In genomic region chr3:96497451-96498028, GRCm38 (mm10) we compare ENCODE assay signal across 8 mouse cellular contexts. TPM values are rescaled to one million over a fixed set of nuclear protein-coding genes. Genes with fewer than 3 reads are reported as not detected.
DNase-seq lines count a peak whose midpoint lies in the region; ATAC-seq and TF ChIP-seq lines count a peak whose summit lies in the region.

No protein-coding gene starts in this region.

- ATAC-seq in embryonic facial prominence, embryonic 11.5 days (replicated peaks; ENCODE audit: insufficient number of reproducible peaks, low FRiP score, low TSS enrichment, low read depth): peak; percentile 50; the same call in 1 of the 2 replicates
- ATAC-seq in limb, embryonic 12.5 days (ENCODE audit: insufficient number of reproducible peaks, insufficient read depth, low FRiP score, low TSS enrichment, low read depth): no peak
- ATAC-seq in midbrain, embryonic 14.5 days (ENCODE audit: low FRiP score, low TSS enrichment): 0 out of 2 replicates have a peak, but pooled peaks have one; percentile 22

- peak; percentile 57 to 70 for DNase-seq in urinary bladder, adult 18-20 months (ENCODE audit: low spot score in 2 of 2)
- no peak for DNase-seq in urinary bladder, postnatal 10 days (ENCODE audit: low spot score)
- DNase-seq in embryonic facial prominence, embryonic 11.5 days (ENCODE audit: low spot score): peak; percentile 87
- DNase-seq in heart, adult 18-20 months: peak; percentile 83 to 90
- DNase-seq in kidney, adult 2 months: peak; percentile 87
- DNase-seq in midbrain, embryonic 14.5 days: peak; percentile 85
- peak; percentile 74 to 85 for DNase-seq in spleen, postnatal 10 days (ENCODE audit: low spot score in 2 of 2)

- TF ChIP-seq CTCF in kidney, adult 2 months (conservative IDR thresholded peaks at IDR 0.05; ENCODE audit: insufficient read depth, insufficient read length, low read depth, low read length): peak; percentile 58

- no peak overlapping the region for H3K27ac ChIP-seq in embryonic facial prominence, embryonic 11.5 days (replicated peaks; ENCODE audit: low read depth, low read length)
- peak overlapping the region; percentile 19; the same call in 1 of the 2 replicates for H3K27ac ChIP-seq in kidney, adult 2 months (ENCODE audit: insufficient read depth, low read depth, low read length)
- H3K27ac ChIP-seq in limb, embryonic 12.5 days: no peak overlapping the region
- H3K27ac ChIP-seq in midbrain, embryonic 14.5 days (replicated peaks; ENCODE audit: low read depth, low read length): no peak overlapping the region

- H3K4me3 ChIP-seq in embryonic facial prominence, embryonic 11.5 days (ENCODE audit: low read depth, low read length): peak overlapping the region; percentile 52
- H3K4me3 ChIP-seq in kidney, adult 2 months (ENCODE audit: insufficient read depth, low read depth, low read length): peak overlapping the region; percentile 61
- peak overlapping the region; percentile 46 for H3K4me3 ChIP-seq in limb, embryonic 12.5 days (replicated peaks)
- H3K4me3 ChIP-seq in midbrain, embryonic 14.5 days (replicated peaks; ENCODE audit: low read depth, low read length): peak overlapping the region; percentile 41

- no peaks in the 10 kb centered on the region for H3K9me3 ChIP-seq in embryonic facial prominence, embryonic 11.5 days (replicated peaks; ENCODE audit: control insufficient read depth, low read length)
- H3K9me3 ChIP-seq in limb, embryonic 12.5 days: no peaks in the 10 kb centered on the region
- no peaks in the 10 kb centered on the region for H3K9me3 ChIP-seq in midbrain, embryonic 14.5 days (ENCODE audit: control insufficient read depth, low read length)

- H3K36me3 ChIP-seq in embryonic facial prominence, embryonic 11.5 days (replicated peaks; ENCODE audit: control insufficient read depth, insufficient read depth, low read depth, low read length): no peaks in the 10 kb centered on the region
- H3K36me3 ChIP-seq in kidney, adult 2 months (ENCODE audit: control insufficient read depth, insufficient read depth, low read length): no peaks in the 10 kb centered on the region
- H3K36me3 ChIP-seq in limb, embryonic 12.5 days: no peaks in the 10 kb centered on the region
- no peaks in the 10 kb centered on the region for H3K36me3 ChIP-seq in midbrain, embryonic 14.5 days (ENCODE audit: control insufficient read depth, insufficient read depth, low read length)

- H3K9ac ChIP-seq in embryonic facial prominence, embryonic 11.5 days (replicated peaks; ENCODE audit: low read length): peak overlapping the region; percentile 35
- peak overlapping the region; percentile 46; the same call in 1 of the 2 replicates for H3K9ac ChIP-seq in limb, embryonic 12.5 days (replicated peaks)
- no peak overlapping the region for H3K9ac ChIP-seq in midbrain, embryonic 14.5 days (replicated peaks; ENCODE audit: low read length)

- 0% methylated on average over 19 of the region's 19 CpGs for WGBS in embryonic facial prominence, embryonic 11.5 days
- whole genome bisulfite sequencing in kidney, adult 2 months: 2% methylated on average over 19 of the region's 19 CpGs
- WGBS in limb, embryonic 12.5 days: under 1% methylated on average over 19 of the region's 19 CpGs
- WGBS in midbrain, embryonic 14.5 days: under 1% methylated on average over 19 of the region's 19 CpGs

- no peaks in the 10 kb centered on the region for H3K27me3 ChIP-seq in embryonic facial prominence, embryonic 11.5 days (ENCODE audit: control insufficient read depth, insufficient read depth, low read length)
- no peaks in the 10 kb centered on the region for H3K27me3 ChIP-seq in kidney, adult 2 months (replicated peaks; ENCODE audit: control insufficient read depth, insufficient read depth, low read length)
- no peaks in the 10 kb centered on the region for H3K27me3 ChIP-seq in limb, embryonic 12.5 days
- H3K27me3 ChIP-seq in midbrain, embryonic 14.5 days (ENCODE audit: control insufficient read depth, insufficient read depth, low read length): no peaks in the 10 kb centered on the region

- H3K4me2 ChIP-seq in embryonic facial prominence, embryonic 11.5 days (ENCODE audit: low read depth, low read length): peak overlapping the region; percentile 85
- H3K4me2 ChIP-seq in limb, embryonic 12.5 days: peak overlapping the region; percentile 70
- H3K4me2 ChIP-seq in midbrain, embryonic 14.5 days (ENCODE audit: low read length): peak overlapping the region; percentile 65

- no peaks in the 10 kb centered on the region for H3K4me1 ChIP-seq in embryonic facial prominence, embryonic 11.5 days (ENCODE audit: control insufficient read depth, insufficient read depth, low read length)
- H3K4me1 ChIP-seq in kidney, adult 2 months (ENCODE audit: control insufficient read depth, insufficient read depth, low read length): peaks cover 5% of the 10 kb centered on the region; the same call in 1 of the 2 replicates
- H3K4me1 ChIP-seq in limb, embryonic 12.5 days (replicated peaks): no peaks in the 10 kb centered on the region
- no peaks in the 10 kb centered on the region for H3K4me1 ChIP-seq in midbrain, embryonic 14.5 days (ENCODE audit: control insufficient read depth, insufficient read depth, low read length)

- TF ChIP-seq POLR2A in kidney, adult 2 months (IDR thresholded peaks at IDR 0.05; ENCODE audit: low read depth, low read length): no peak

RNA-seq across cellular contexts. Expression of gene Hfe2, which starts 27.4 kb away (rescaled TPM):
- 1.2 and 1.5 TPM in 2 replicates for polyA plus RNA-seq in embryonic facial prominence, embryonic 11.5 days (2014; fragmentation: Nextera tagmentation; extraction: Ambion mirVana)
- 100 to 1,000 TPM; 279 to 290 TPM for total RNA-seq in heart, adult 18-20 months (2021)
- polyA plus RNA-seq in kidney, adult 2 months (2012; rRNA removed): 0.23 and 3.9 TPM in 2 replicates
- 7.8 and 8.5 TPM in 2 replicates for polyA plus RNA-seq in limb, embryonic 12.5 days (2016; fragmentation: Nextera tagmentation; extraction: Ambion mirVana)
- polyA plus RNA-seq in midbrain, embryonic 14.5 days (2014; fragmentation: Nextera tagmentation; extraction: Ambion mirVana): 0.84 and 1.3 TPM in 2 replicates

RNA-seq across cellular contexts. Expression of gene BC107364, which starts 45.4 kb away (rescaled TPM):
- not detected in 2 replicates for polyA plus RNA-seq in embryonic facial prominence, embryonic 11.5 days (2014; fragmentation: Nextera tagmentation; extraction: Ambion mirVana)
- total RNA-seq in heart, adult 18-20 months (2021): not detected
- polyA plus RNA-seq in kidney, adult 2 months (2012; rRNA removed): 0.08 and 0.14 TPM in 2 replicates
- not detected in 2 replicates for polyA plus RNA-seq in limb, embryonic 12.5 days (2016; fragmentation: Nextera tagmentation; extraction: Ambion mirVana)
- polyA plus RNA-seq in midbrain, embryonic 14.5 days (2014; fragmentation: Nextera tagmentation; extraction: Ambion mirVana): not detected in 2 replicates
